Mouse (Mus musculus) lung, adult 2 months (tissue): Measurements from ENCODE around the gene Prrc2b.

Source experiments
- CTCF ChIP-seq: fragments of 200-500 bp; IDR thresholded peaks from 2 replicates; pipeline ENCODE4 v1.5.1; 2011; ENCODE audit warnings: mild to moderate bottlenecking, low read length, control low read depth; ENCODE audit not compliant: insufficient read depth
- POLR2A ChIP-seq: fragments of 200-500 bp; IDR thresholded peaks from 2 replicates; pipeline ENCODE4 v1.6.1; 2011; ENCODE audit warnings: low read depth, mild to moderate bottlenecking, control low read depth, low read length, borderline replicate concordance; ENCODE audit errors: extremely low read depth

DNA sequence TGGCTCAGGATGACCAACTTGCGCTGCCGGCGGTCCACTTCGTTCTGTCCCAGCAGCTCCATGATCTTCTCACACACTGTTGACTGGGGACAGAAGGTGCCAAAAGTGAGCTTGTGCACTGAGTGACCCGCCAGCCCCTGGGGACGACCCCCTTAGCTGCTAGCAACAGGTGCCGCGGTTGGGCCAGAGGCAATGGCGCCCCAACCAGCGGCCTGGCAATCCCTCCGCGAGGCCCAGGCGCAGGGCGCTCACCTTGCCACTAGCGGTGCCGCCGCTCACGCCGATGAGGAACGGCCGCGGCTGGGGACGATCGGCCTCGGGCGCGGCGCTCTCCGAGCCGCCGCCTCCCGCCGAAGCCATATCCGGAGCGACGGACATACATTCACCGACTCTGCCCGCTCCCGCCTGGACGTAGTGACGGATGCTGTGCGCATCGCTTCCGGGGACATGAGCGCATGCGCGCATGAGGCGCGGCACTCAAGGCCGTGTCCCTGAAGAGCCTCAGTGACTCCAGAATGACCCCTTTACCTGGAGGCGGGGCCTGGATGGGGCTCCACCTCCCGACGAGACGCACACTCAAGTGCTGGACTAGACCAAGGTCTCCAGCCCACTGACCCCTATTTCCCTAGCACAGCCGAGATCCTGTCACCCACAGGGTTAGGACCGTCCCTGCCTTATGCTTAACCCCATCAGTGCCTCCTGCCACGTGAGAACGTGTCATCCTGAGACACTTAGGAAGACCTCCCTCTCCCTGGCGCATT, 109.0 kb downstream of the Prrc2b start, which contains the start of gene Uck1:
- TF ChIP-seq CTCF (no peak), POLR2A (peak; percentile 92; the same call in 1 of the 2 replicates)
